Mouse (Mus musculus) spleen, adult 2 months (tissue): ENCODE measurements at regions not wholly inside any gene's neighbourhood (a gene's known extent, or its start where the extent isn't known, plus 50 kb on each side); places are given as distances from the start of the nearest gene placed in this dataset.

Source experiments
- CTCF ChIP-seq: fragments of 200-500 bp; IDR thresholded peaks from 2 replicates; pipeline ENCODE4 v1.5.1; 2011; ENCODE audit warnings: mild to moderate bottlenecking, inconsistent platforms; ENCODE audit not compliant: insufficient read depth, insufficient read length, insufficient replicate concordance; ENCODE audit errors: extremely low read depth
- POLR2A ChIP-seq: fragments of 200-500 bp; IDR thresholded peaks from 2 replicates; pipeline ENCODE4 v1.6.1; 2011; ENCODE audit warnings: low read depth, low read length, inconsistent platforms

DNA sequence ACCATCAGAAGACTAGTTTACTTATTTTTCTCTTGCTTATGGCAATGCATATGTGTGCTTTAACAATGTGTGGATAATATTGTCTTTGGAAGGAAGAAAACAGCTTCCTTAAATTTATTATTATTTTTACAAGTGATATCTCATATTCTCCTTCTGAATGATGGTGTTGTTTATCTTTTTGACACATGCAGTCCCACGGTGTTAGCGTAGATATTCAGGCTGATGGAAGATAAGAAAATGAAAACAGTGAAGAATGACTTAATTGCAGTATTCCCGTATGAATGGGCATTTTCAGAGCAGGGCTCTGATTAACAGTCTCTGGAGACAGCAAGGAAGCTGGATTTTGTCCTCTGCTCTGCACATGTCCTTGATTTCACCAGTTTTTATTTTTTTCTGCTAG is 303.5 kb upstream of the Pdcd1 start:
- TF ChIP-seq CTCF = no peak
- no peak for TF ChIP-seq POLR2A
